Comparison of ENCODE assay signal across 19 mouse cellular contexts in the genomic region with DNA sequence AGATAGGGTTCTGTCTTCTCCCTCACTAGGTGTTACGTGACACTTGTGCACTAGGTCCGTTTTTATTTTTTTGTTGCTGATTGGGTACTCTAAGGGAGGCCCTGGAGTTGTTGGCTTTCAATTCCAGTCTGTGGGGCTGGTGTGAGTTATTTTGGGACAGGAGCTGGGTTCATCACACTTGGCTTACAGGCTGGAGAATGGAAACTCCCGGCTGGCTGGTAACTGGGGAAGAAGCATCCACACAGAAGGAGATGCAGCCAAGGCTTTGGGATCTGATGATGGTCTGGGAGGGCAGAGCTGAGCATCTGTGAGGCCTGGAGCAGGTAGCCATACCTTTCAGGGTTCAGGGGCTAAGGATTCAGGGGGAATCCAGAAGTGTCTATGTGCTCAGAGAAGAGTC.
"Had no signal": no experiment of that assay in that cellular context is flagged by ENCODE, and none has a peak within 500 bp of the region (broad histone marks: within the 10 kb centered on the region; RNA-seq: fewer than 3 reads in every experiment).

No protein-coding gene starts in this region.

- DNase-seq: lung, adult 18-20 months; lung, embryonic 14.5 days; lung, postnatal 14 days; lung, postnatal 4 days; midbrain, embryonic 14.5 days; retina, postnatal 1 day; right cerebral cortex, adult 18-20 months; right cerebral cortex, postnatal 25 days; right cerebral cortex, postnatal 4 days; spleen, adult 18-20 months; thymus, adult 18-20 months; thymus, postnatal 14 days; thymus, postnatal 36 days had no signal

- H3K9me3 ChIP-seq: midbrain, embryonic 10.5 days; midbrain, embryonic 12.5 days; neural tube, embryonic 13.5 days; neural tube, embryonic 15.5 days had no signal

- ATAC-seq: midbrain, embryonic 16.5 days had no signal

- H3K9ac ChIP-seq: lung, embryonic 14.5 days; midbrain, embryonic 12.5 days; neural tube, embryonic 13.5 days; neural tube, embryonic 15.5 days had no signal

- H3K27ac ChIP-seq: midbrain, embryonic 10.5 days; midbrain, embryonic 12.5 days; neural tube, embryonic 13.5 days; neural tube, embryonic 15.5 days had no signal

- H3K4me2 ChIP-seq: lung, embryonic 14.5 days; midbrain, embryonic 12.5 days; neural tube, embryonic 13.5 days; neural tube, embryonic 15.5 days had no signal

- H3K36me3 ChIP-seq: midbrain, embryonic 10.5 days; midbrain, embryonic 12.5 days; neural tube, embryonic 13.5 days; neural tube, embryonic 15.5 days had no signal

- H3K4me3 ChIP-seq: midbrain, embryonic 10.5 days; midbrain, embryonic 12.5 days; myocyte; neural tube, embryonic 13.5 days; neural tube, embryonic 15.5 days had no signal
